Mouse (Mus musculus) embryonic fibroblast, embryonic 13.5 days (primary cell): ENCODE data around the gene Inf2. TPM values are rescaled to one million over a fixed set of nuclear protein-coding genes. Genes with fewer than 3 reads are reported as not detected.

Experiments used
- H3K27ac ChIP-seq: 2 replicates; pipeline ENCODE4 v1.5.1; 2012; ENCODE audit warnings: low read length, control low read depth, inconsistent platforms; ENCODE audit not compliant: insufficient read depth
- H3K4me1 ChIP-seq: 2 replicates; pipeline ENCODE4 v1.6.1; 2011; ENCODE audit warnings: low read length; ENCODE audit not compliant: control insufficient read depth, insufficient read depth
- H3K4me3 ChIP-seq: 2 replicates; pipeline ENCODE4 v1.5.1; 2011; ENCODE audit warnings: mild to moderate bottlenecking, control low read depth, low read length; ENCODE audit not compliant: insufficient read depth
- CTCF ChIP-seq: IDR thresholded peaks from 2 replicates; pipeline ENCODE4 v1.5.1; 2011; ENCODE audit warnings: mild to moderate bottlenecking, control low read depth, low read length, moderate library complexity, borderline replicate concordance; ENCODE audit not compliant: insufficient read depth
- POLR2A ChIP-seq: IDR thresholded peaks from 2 replicates; pipeline ENCODE4 v1.6.1; 2011; ENCODE audit warnings: low read depth, mild to moderate bottlenecking, control low read depth, low read length, moderate library complexity
- polyA plus RNA-seq: library from polyadenylated mRNA; stranded (reverse); fragments of >200 nt; gene quantifications from 2 replicates; pipeline ENCODE4 v1.2.4, GENCODE M21; 2011; ENCODE audit warnings: low read depth; ENCODE audit not compliant: missing spikeins, insufficient read length

Inf2 gene
- polyA plus RNA-seq, 1 experiment: 67.6 TPM

DNA sequence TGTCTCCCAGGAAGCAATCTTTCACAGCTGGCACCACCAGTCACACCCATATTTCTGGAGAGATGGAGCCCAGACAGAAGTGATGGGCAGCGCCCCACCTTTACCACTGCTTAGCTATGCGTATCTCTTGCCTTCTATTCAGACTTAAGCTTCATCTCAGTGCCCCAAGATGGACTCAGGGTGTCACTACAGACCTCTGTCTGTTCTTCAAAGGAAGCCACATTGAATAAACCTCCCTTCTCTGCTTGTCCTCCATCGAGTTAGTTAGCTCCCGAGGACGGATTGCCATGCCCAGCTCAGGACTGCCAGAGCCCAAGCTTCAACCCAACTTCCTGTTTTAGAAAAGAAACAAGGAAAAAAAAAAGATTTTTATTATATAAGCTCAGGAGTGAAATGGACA lies 26.1 kb upstream of the Inf2 start:
- no peak overlapping the region for H3K27ac ChIP-seq
- no peak overlapping the region for H3K4me3 ChIP-seq
- H3K4me1 ChIP-seq: no peaks in the 10 kb centered on the region; the same call in 1 of the 2 replicates
- TF ChIP-seq CTCF (no peak), POLR2A (no peak)

DNA sequence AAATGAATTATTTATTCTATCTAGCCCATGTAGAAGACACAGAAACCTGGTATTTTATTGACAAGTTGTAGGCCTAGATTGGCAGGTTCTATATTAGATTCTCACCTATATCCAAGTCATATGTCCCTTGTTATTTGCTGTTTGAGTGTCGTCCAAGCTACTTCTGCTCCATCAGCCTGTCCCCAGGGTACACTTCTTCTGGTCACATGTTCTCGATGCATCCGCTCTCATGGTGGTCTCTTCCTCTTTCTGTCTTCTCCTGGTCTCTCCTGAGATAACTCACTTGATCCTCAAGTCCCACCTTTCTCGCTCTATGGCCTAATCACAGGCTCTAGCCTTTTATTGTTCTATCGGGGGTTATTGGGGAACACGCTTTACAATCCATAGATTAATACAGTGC lies 25.6 kb upstream of the Inf2 start:
- Histone ChIP-seq H3K4me1 (no peaks in the 10 kb centered on the region; the same call in 1 of the 2 replicates), H3K4me3 (no peak overlapping the region), H3K27ac (no peak overlapping the region)
- no peak for TF ChIP-seq POLR2A
- TF ChIP-seq CTCF: no peak

DNA sequence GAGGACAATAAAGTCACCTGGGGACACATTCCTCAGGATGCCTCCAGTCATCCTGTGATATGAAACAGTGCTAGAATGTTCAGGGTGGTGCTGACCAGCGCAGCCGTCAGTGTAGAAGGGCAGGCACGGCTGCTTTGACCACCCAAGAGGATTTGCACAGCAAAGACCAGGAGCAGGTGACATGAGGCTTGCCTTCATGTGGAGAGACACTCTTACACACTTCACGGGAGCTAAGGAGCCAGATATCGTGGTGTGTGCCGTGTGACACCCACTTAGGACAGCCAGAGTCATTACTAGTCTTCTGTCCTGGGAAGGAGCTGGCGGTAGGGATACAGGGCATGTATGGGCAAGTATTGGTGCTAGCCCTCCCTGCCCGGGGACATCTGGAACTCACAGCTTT lies 18.4 kb upstream of the Inf2 start:
- H3K4me1 ChIP-seq: no peaks in the 10 kb centered on the region
- H3K27ac ChIP-seq: no peak overlapping the region
- no peak overlapping the region for H3K4me3 ChIP-seq
- TF ChIP-seq CTCF: no peak
- no peak for TF ChIP-seq POLR2A

DNA sequence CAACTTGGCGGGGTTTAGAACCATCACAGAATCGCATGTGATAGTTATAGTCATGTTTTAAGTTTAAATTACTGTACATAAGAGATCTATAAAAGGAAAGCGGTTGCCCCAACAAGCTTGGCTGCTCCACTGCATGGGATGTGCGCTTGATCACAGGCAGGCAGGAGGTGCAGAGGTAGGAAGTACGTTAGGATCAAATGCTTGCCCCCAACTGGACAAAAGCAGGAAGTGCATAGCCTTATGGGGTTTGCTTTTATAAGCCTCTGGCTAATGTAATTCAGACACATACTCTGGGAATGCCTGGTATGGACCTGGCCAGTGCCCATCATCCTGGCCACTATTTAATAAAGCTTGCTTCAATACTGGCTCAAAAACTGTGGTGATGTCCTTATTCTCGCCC lies 17.5 kb upstream of the Inf2 start:
- no peak overlapping the region for H3K4me3 ChIP-seq
- TF ChIP-seq POLR2A (no peak), CTCF (no peak)
- H3K27ac ChIP-seq: no peak overlapping the region
- H3K4me1 ChIP-seq: peaks cover 4% of the 10 kb centered on the region

DNA sequence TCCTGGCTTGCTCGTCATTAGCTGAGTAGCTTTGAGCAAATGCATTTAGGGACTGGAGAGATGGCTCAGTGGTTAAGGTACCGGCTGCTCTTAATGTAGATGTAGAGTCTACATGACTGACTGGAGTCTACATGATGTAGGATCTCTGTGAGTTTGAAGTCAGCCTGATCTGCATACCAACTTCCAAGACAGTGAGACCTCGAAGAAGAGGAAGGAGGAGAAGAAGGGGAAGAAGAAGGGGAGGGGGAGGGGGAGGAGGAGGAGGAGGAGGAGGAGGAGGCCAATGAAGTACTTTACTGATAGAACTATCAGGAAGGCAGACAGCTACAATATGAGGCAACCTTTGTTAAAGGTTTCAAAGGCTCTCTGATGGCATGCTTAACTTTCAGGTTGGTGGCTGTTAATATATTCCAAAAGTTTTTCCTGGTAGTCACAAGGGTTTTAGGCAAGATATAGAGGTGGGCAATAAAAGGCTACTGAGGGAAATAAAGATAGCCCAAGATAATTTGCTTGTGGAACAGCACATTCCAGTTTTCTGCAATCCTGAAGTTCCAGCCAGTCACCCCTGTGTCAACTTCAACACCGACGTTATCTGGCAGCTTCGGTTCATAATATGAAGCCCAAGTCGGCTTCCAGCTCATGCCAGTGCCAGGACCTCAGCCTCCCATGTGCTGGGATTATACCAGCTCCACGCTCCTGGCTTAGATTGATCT lies 13.2 kb upstream of the Inf2 start:
- TF ChIP-seq POLR2A (no peak), CTCF (no peak)
- Histone ChIP-seq H3K4me1 (peaks cover 33% of the 10 kb centered on the region), H3K27ac (peak overlapping the region; percentile 86), H3K4me3 (no peak overlapping the region)

DNA sequence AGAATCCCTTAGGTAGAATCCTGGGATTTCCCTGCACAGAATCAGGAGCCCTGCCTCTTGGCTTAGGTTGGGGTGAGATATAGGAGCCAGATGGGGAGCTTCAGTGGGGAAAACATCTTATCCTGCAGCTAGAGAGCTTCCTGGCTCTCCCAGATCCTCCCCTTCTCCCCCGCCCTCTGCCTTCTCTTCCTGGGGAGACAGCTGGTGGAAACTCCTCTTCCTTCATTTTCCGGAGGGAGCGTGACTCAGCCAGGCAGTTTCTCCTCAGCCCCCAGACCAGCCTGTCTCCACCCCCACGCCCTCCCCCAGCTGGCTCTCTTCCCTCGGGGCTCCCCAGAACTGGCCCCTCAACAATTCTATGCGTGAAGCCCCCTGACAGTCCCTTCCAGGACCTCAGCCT lies 12.2 kb upstream of the Inf2 start:
- peak; percentile 26; the same call in 1 of the 2 replicates for TF ChIP-seq POLR2A
- TF ChIP-seq CTCF: no peak
- no peak overlapping the region for H3K4me3 ChIP-seq
- H3K4me1 ChIP-seq: peaks cover 40% of the 10 kb centered on the region
- peak overlapping the region; percentile 99 for H3K27ac ChIP-seq

DNA sequence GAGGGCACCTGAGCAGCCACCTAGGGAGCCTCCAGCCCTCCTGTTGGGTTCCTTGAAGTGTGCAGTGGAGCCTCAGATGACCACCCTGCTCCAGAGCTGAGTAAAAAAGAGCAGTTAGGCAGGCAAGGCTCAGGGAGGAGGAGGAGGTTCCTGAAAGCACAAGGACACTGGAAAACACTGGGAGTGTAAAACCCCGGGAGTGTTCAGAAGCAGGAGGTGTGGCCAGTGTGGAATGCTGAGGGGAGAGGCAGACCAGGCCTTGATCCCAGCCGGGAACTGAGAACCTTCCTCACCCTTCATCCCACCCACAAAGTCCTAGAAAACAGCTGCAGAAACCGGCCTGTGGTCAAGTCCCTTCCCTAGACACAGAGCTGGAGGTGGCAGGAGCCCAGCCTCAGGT lies 11.8 kb upstream of the Inf2 start:
- Histone ChIP-seq H3K4me3 (no peak overlapping the region), H3K27ac (peak overlapping the region; percentile 99), H3K4me1 (peaks cover 40% of the 10 kb centered on the region)
- TF ChIP-seq CTCF (no peak), POLR2A (peak; percentile 48)

DNA sequence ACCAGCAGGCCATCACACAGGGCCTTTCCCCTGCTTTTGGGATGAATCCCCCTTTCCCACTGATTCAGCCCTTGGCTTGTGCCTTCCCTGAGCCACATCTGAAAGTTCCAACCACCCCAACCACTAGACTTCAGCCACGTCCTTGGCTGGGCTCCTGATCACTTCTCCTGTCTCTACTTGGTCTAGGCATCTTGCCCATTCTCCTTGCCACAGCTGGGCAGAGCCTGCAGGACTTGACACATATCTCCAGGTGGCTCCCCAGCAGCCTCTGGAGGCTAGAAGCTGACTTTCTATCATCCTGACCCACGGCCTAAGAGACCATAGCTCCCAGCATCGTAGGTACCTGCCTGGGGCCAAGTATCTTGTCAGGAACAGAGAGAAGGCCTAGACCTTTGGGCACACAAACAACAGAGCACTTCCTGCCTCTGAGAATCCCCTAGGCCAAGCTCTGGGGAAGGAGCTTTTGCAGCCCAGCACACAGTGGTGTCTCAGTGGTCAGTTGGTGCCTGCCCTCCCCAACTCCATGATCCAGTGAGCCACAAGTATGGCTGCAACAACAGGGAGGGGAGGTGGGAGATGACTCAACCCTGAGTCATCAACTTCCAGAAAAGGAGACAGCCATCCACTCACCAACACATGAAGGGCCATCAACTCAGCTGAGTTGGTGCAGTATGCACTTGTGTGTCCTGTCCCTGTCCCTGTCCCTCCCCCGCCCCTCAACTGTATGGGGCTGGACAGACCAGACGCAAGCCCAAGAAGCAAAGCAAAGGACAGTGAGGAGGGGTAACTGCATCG lies 10.1 kb upstream of the Inf2 start:
- H3K4me3 ChIP-seq: no peak overlapping the region
- peaks cover 40% of the 10 kb centered on the region for H3K4me1 ChIP-seq
- H3K27ac ChIP-seq: peak overlapping the region; percentile 99
- no peak; the same call in 1 of the 2 replicates for TF ChIP-seq POLR2A
- no peak for TF ChIP-seq CTCF

DNA sequence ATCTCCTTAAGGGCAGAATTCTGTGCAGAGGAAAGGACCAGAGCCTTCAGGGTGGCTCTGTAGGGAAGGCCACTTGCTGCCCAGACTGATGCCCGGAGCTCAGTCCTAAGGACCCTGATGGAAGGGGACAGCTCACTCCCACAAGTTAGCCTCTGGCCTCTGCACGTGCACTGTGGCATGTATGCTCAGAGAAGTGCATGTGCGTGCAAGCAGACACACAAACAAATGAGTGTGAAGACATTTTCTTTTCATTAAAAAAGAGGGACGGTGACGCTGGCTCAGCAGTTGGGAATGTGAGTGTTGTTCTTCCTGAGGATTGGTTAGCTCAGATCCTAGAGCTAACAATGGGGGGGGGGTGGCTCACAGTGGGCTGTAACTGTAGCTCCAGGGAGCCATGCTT lies 9.2 kb upstream of the Inf2 start:
- no peak for TF ChIP-seq POLR2A
- TF ChIP-seq CTCF: no peak
- peaks cover 40% of the 10 kb centered on the region for H3K4me1 ChIP-seq
- no peak overlapping the region for H3K4me3 ChIP-seq
- H3K27ac ChIP-seq: peak overlapping the region; percentile 99

DNA sequence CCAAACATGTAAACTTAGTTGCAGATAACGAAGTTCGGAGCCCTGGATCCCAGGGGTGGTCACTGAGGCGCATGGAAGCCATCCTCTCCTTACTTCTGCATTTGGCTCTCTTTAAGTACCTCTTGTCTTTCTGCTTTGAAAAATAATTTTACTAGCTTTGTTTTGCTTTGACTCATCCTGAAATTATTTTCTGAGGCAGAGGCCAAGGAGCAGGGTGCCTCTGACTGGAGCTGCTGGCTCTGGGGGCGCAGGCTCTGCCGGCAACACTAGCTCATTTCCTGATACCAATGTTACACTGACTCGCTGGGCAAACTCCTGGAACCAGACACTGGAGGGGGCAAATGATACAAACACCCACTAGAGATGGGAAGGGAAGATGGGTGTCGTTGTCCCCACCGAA lies 8.7 kb upstream of the Inf2 start:
- H3K27ac ChIP-seq: peak overlapping the region; percentile 99
- H3K4me1 ChIP-seq: peaks cover 40% of the 10 kb centered on the region
- TF ChIP-seq POLR2A: no peak
- no peak for TF ChIP-seq CTCF
- H3K4me3 ChIP-seq: no peak overlapping the region
